Mouse (Mus musculus): ENCODE results near the gene Olfr957. TPM values are rescaled to one million over a fixed set of nuclear protein-coding genes. Genes with fewer than 3 reads are reported as not detected.

The Olfr957 gene
- not detected for total RNA-seq (2021)
- long read RNA-seq, experiment 1 = 0 reads
- long read RNA-seq, experiment 2 = 0 reads

- no peak for DNase-seq (ENCODE audit: low spot score in 2 of 2)
- H3K4me3 ChIP-seq = no peak within 1 kb of the TSS
- H3K27ac ChIP-seq = no peak within 1 kb of the TSS
- no peak for TF ChIP-seq CTCF (conservative IDR thresholded peaks at IDR 0.05)
Measured at GRCm38 (mm10) chr9:39515531-39515930, at the start of gene Olfr957. Gene Olfr957 (minus strand): TSS chr9:39515809.

GRCm38 (mm10) chr9:39558349-39558647 is 42.7 kb upstream of the Olfr957 start:
- DNase-seq (ENCODE audit: low spot score in 2 of 2) = no peak
- Histone ChIP-seq H3K27ac (peak overlapping the region; percentile 87), H3K4me3 (no peak overlapping the region)
- no peak for TF ChIP-seq CTCF (conservative IDR thresholded peaks at IDR 0.05)

GRCm38 (mm10) chr9:39557529-39558348 is 42.1 kb upstream of the Olfr957 start:
- H3K4me3 ChIP-seq = no peak overlapping the region
- H3K27ac ChIP-seq = peak overlapping the region; percentile 87
- TF ChIP-seq CTCF (conservative IDR thresholded peaks at IDR 0.05) = no peak
- peak in 1 of 2 experiments; percentile 62 for DNase-seq (ENCODE audit: low spot score in 2 of 2)

- DNase-seq (ENCODE audit: low spot score in 2 of 2) = peak in 1 of 2 experiments; percentile 32
- Histone ChIP-seq H3K4me3 (no peak within 1 kb of the TSS), H3K27ac (0 out of 2 replicates have a peak within 1 kb of the TSS, but pooled peaks have one; percentile 5)
- peak; percentile 19; the same call in 1 of the 2 replicates for TF ChIP-seq CTCF (conservative IDR thresholded peaks at IDR 0.05)
Measured at GRCm38 (mm10) chr9:39553946-39554345, 38.3 kb upstream of the Olfr957 start, which contains the start of gene Olfr958. Gene Olfr958 (minus strand): TSS chr9:39554054.

- peak; percentile 12 to 25 for DNase-seq (ENCODE audit: low spot score in 2 of 2)
- H3K4me3 ChIP-seq = no peak overlapping the region
- TF ChIP-seq CTCF (conservative IDR thresholded peaks at IDR 0.05) = no peak
- H3K27ac ChIP-seq = no peak overlapping the region; the same call in 1 of the 2 replicates
Measured at GRCm38 (mm10) chr9:39550806-39551205, 35.2 kb upstream of the Olfr957 start.

- no peak for TF ChIP-seq CTCF (conservative IDR thresholded peaks at IDR 0.05)
- DNase-seq (ENCODE audit: low spot score in 2 of 2) = no peak
- Histone ChIP-seq H3K4me3 (no peak overlapping the region), H3K27ac (no peak overlapping the region)
Measured at GRCm38 (mm10) chr9:39523616-39524285, 8.1 kb upstream of the Olfr957 start.

- no peak overlapping the region for H3K4me3 ChIP-seq
- no peak overlapping the region for H3K27ac ChIP-seq
- no peak for DNase-seq (ENCODE audit: low spot score in 2 of 2)
- TF ChIP-seq CTCF (conservative IDR thresholded peaks at IDR 0.05) = no peak
Measured at GRCm38 (mm10) chr9:39518595-39518994, 3.0 kb upstream of the Olfr957 start.

- DNase-seq (ENCODE audit: low spot score in 2 of 2) = no peak
- no peak overlapping the region for H3K4me3 ChIP-seq
- no peak for TF ChIP-seq CTCF (conservative IDR thresholded peaks at IDR 0.05)
- H3K27ac ChIP-seq = no peak overlapping the region
Measured at GRCm38 (mm10) chr9:39509412-39509811, 6.2 kb downstream of the Olfr957 start.

- H3K27ac ChIP-seq = no peak overlapping the region
- peak; percentile 85 for TF ChIP-seq CTCF (conservative IDR thresholded peaks at IDR 0.05)
- DNase-seq (ENCODE audit: low spot score in 2 of 2) = peak; percentile 48 to 76
- H3K4me3 ChIP-seq = no peak overlapping the region
Measured at GRCm38 (mm10) chr9:39508998-39509397, 6.6 kb downstream of the Olfr957 start.

GRCm38 (mm10) chr9:39493895-39494294 is 21.7 kb downstream of the Olfr957 start, which contains the start of gene Olfr44:
Gene Olfr44 (minus strand): TSS chr9:39493995.
- TF ChIP-seq CTCF (conservative IDR thresholded peaks at IDR 0.05) = no peak
- Histone ChIP-seq H3K27ac (no peak within 1 kb of the TSS), H3K4me3 (no peak within 1 kb of the TSS)
- no peak for DNase-seq (ENCODE audit: low spot score in 2 of 2)

- no peak for TF ChIP-seq CTCF (conservative IDR thresholded peaks at IDR 0.05)
- H3K4me3 ChIP-seq = no peak within 1 kb of the TSS
- no peak for DNase-seq (ENCODE audit: low spot score in 2 of 2)
- H3K27ac ChIP-seq = no peak within 1 kb of the TSS
Measured at GRCm38 (mm10) chr9:39471844-39472243, 43.8 kb downstream of the Olfr957 start, which contains the start of gene Olfr955. Gene Olfr955 (minus strand): TSS chr9:39471944.

Other genes with a start within 250 kb of the Olfr957 start
- not detected for gene Olfr945, start 239.0 kb downstream of the Olfr957 start, total RNA-seq (2021)
- gene Olfr948, start 189.8 kb downstream of the Olfr957 start, total RNA-seq (2021) = not detected
- gene Olfr951, start 128.4 kb downstream of the Olfr957 start, total RNA-seq (2021) = not detected
- not detected for gene Olfr952, start 88.7 kb downstream of the Olfr957 start, total RNA-seq (2021)
- not detected for gene Olfr954, start 59.1 kb downstream of the Olfr957 start, total RNA-seq (2021)
- not detected for gene Olfr955, start 43.9 kb downstream of the Olfr957 start, total RNA-seq (2021)
- gene Olfr44, start 21.8 kb downstream of the Olfr957 start, total RNA-seq (2021) = not detected
- gene Olfr958, start 38.2 kb upstream of the Olfr957 start, total RNA-seq (2021) = not detected
- not detected for gene Olfr959, start 59.8 kb upstream of the Olfr957 start, total RNA-seq (2021)
- 1 to 10 TPM; 3.3 to 4.1 TPM for gene AW551984, start 88.6 kb upstream of the Olfr957 start, total RNA-seq (2021)
- gene Olfr148, start 94.8 kb upstream of the Olfr957 start, total RNA-seq (2021) = not detected
- not detected for gene Olfr960, start 105.6 kb upstream of the Olfr957 start, total RNA-seq (2021)
- gene Olfr961, start 129.3 kb upstream of the Olfr957 start, total RNA-seq (2021) = not detected
- not detected for gene Olfr963, start 151.4 kb upstream of the Olfr957 start, total RNA-seq (2021)
- gene Olfr149, start 191.3 kb upstream of the Olfr957 start, total RNA-seq (2021) = not detected
- not detected for gene Olfr965, start 195.5 kb upstream of the Olfr957 start, total RNA-seq (2021)
- gene Olfr150, start 215.2 kb upstream of the Olfr957 start, total RNA-seq (2021) = not detected
- under 1 TPM in 1 of 2 experiments, not detected in 1; 0.41 TPM for gene Olfr967, start 230.4 kb upstream of the Olfr957 start, total RNA-seq (2021)

Measured in layer of hippocampus, adult 2 months (tissue).